Mouse (Mus musculus): ENCODE results near the gene Pcbp2.
A peak's percentile ranks its signal among the peaks of the same experiment; 100 is the strongest.

Gene Pcbp2

GRCm38 (mm10) chr15:102527936-102528335, 57.6 kb downstream of the Pcbp2 start:
- peak; percentile 47 for DNase-seq (ENCODE audit: low read depth)

- no peak for DNase-seq (ENCODE audit: low read depth)
Observed at GRCm38 (mm10) chr15:102528396-102528795, 58.1 kb downstream of the Pcbp2 start.

- no peak for DNase-seq (ENCODE audit: low read depth)
Observed at GRCm38 (mm10) chr15:102530566-102530965, 60.2 kb downstream of the Pcbp2 start.

- DNase-seq (ENCODE audit: low read depth), result no peak
Observed at GRCm38 (mm10) chr15:102531586-102531985, 61.2 kb downstream of the Pcbp2 start.

- no peak for DNase-seq (ENCODE audit: low read depth)
Observed at GRCm38 (mm10) chr15:102532106-102532900, 62.0 kb downstream of the Pcbp2 start.

- DNase-seq (ENCODE audit: low read depth), result no peak
Observed at GRCm38 (mm10) chr15:102533926-102534325, 63.6 kb downstream of the Pcbp2 start.

- DNase-seq (ENCODE audit: low read depth), result no peak
Observed at GRCm38 (mm10) chr15:102544801-102545200, 74.5 kb downstream of the Pcbp2 start.

GRCm38 (mm10) chr15:102546246-102546645, 75.9 kb downstream of the Pcbp2 start:
- DNase-seq (ENCODE audit: low read depth), result no peak

- no peak for DNase-seq (ENCODE audit: low read depth)
Observed at GRCm38 (mm10) chr15:102546677-102547427, 76.5 kb downstream of the Pcbp2 start.

- no peak for DNase-seq (ENCODE audit: low read depth)
Observed at GRCm38 (mm10) chr15:102547478-102547877, 77.1 kb downstream of the Pcbp2 start.

Data from induced T-regulatory cell, adult 2 months (primary cell).